Mouse (Mus musculus) adrenal gland, postnatal 4 days (tissue): ENCODE data around the gene Dnah2. TPM values are rescaled to one million over a fixed set of nuclear protein-coding genes. Genes with fewer than 3 reads are reported as not detected.
"Not testable (repeated sequence)": the region's sequence is repeated elsewhere in the genome, so short reads cannot be mapped to it uniquely, and the experiment has no call there.

Experiments used
- DNase-seq, 2 experiments: peaks; one replicate each; pipeline ENCODE4 v3.0.0; 2021 to 2022; ENCODE audit warnings: low spot score in 2 of 2, mixed read lengths in 2 of 2
- total RNA-seq, 2 experiments: library from RNA; stranded (reverse); gene quantifications; 2 replicates each; pipeline ENCODE4 v1.2.3; 2021

Gene Dnah2
- total RNA-seq, 2 experiments from 2014 or later, result 1.1 to 1.7 TPM

GRCm38 (mm10) chr11:69530755-69531154, 18.2 kb downstream of the Dnah2 start:
- DNase-seq, result not testable (repeated sequence)

GRCm38 (mm10) chr11:69530281-69530680, 18.6 kb downstream of the Dnah2 start:
- DNase-seq, result not testable (repeated sequence)

- DNase-seq, result no peak
Measured at GRCm38 (mm10) chr11:69528031-69528390, 20.9 kb downstream of the Dnah2 start.

GRCm38 (mm10) chr11:69527098-69528030, 21.5 kb downstream of the Dnah2 start:
- DNase-seq, result no peak

GRCm38 (mm10) chr11:69526631-69527030, 22.3 kb downstream of the Dnah2 start:
- no peak for DNase-seq

GRCm38 (mm10) chr11:69525661-69526060, 23.2 kb downstream of the Dnah2 start:
- no peak for DNase-seq

GRCm38 (mm10) chr11:69523651-69524050, 25.3 kb downstream of the Dnah2 start:
- no peak for DNase-seq

GRCm38 (mm10) chr11:69521526-69522149, 27.3 kb downstream of the Dnah2 start:
- no peak for DNase-seq

- no peak for DNase-seq
Measured at GRCm38 (mm10) chr11:69519976-69520375, 28.9 kb downstream of the Dnah2 start.

GRCm38 (mm10) chr11:69516661-69517060, 32.2 kb downstream of the Dnah2 start:
- no peak for DNase-seq

- no peak for DNase-seq
Measured at GRCm38 (mm10) chr11:69516151-69516640, 32.7 kb downstream of the Dnah2 start.

GRCm38 (mm10) chr11:69513840-69514239, 35.1 kb downstream of the Dnah2 start:
- no peak for DNase-seq

- no peak for DNase-seq
Measured at GRCm38 (mm10) chr11:69510796-69511496, 38.0 kb downstream of the Dnah2 start.

GRCm38 (mm10) chr11:69503863-69504280, 45.0 kb downstream of the Dnah2 start:
- no peak for DNase-seq

- DNase-seq, result no peak
Measured at GRCm38 (mm10) chr11:69501555-69501954, 47.4 kb downstream of the Dnah2 start.

- DNase-seq, result no peak
Measured at GRCm38 (mm10) chr11:69499140-69499539, 49.8 kb downstream of the Dnah2 start.

- DNase-seq, result no peak
Measured at GRCm38 (mm10) chr11:69491711-69492110, 57.2 kb downstream of the Dnah2 start.

- DNase-seq, result no peak
Measured at GRCm38 (mm10) chr11:69490898-69491297, 58.0 kb downstream of the Dnah2 start.

GRCm38 (mm10) chr11:69487474-69487873, 61.4 kb downstream of the Dnah2 start:
- no peak for DNase-seq

GRCm38 (mm10) chr11:69477645-69478044, 71.3 kb downstream of the Dnah2 start:
- no peak for DNase-seq

GRCm38 (mm10) chr11:69476802-69477201, 72.1 kb downstream of the Dnah2 start:
- no peak for DNase-seq

- no peak for DNase-seq
Measured at GRCm38 (mm10) chr11:69474737-69475136, 74.2 kb downstream of the Dnah2 start.
